Mouse (Mus musculus) brain, embryonic 14.5 days (tissue): ENCODE measurements around the gene Tgfbr2.

Experiments used
- CTCF ChIP-seq: fragments of 200-500 bp; IDR thresholded peaks from 2 replicates; pipeline ENCODE4 v1.5.1; 2012; ENCODE audit warnings: inconsistent platforms, mild to moderate bottlenecking, moderate library complexity, borderline replicate concordance; ENCODE audit not compliant: insufficient read depth, insufficient read length; ENCODE audit errors: extremely low read depth
- POLR2A ChIP-seq: fragments of 200-500 bp; IDR thresholded peaks from 2 replicates; pipeline ENCODE4 v1.6.1; 2012; ENCODE audit warnings: mild to moderate bottlenecking, inconsistent platforms, borderline replicate concordance; ENCODE audit not compliant: poor library complexity, insufficient read depth, insufficient read length, severe bottlenecking; ENCODE audit errors: extremely low read depth

- TF ChIP-seq CTCF (no peak), POLR2A (no peak)
These were observed 38.3 kb downstream of the Tgfbr2 start for GRCm38 (mm10) chr9:116136811-116137210.
